Mouse (Mus musculus) left cerebral cortex, adult 8-10 months (tissue): Measurements from ENCODE around the gene Cyp2c70. TPM values are rescaled to one million over a fixed set of nuclear protein-coding genes. Genes with fewer than 3 reads are reported as not detected.
"Not testable (repeated sequence)": the region's sequence is repeated elsewhere in the genome, so short reads cannot be mapped to it uniquely, and the experiment has no call there.

Source experiments
- DNase-seq, 2 experiments: peaks; one replicate each; pipeline ENCODE4 v3.0.0; 2022; ENCODE audit warnings: low spot score in 2 of 2
- total RNA-seq, 4 experiments: library from RNA; stranded (reverse); gene quantifications; 2 replicates each; pipeline ENCODE4 v1.2.4; 2022

Gene Cyp2c70
- total RNA-seq: 1 to 10 TPM; 1.3 to 2.4 (median 1.5) TPM

DNA sequence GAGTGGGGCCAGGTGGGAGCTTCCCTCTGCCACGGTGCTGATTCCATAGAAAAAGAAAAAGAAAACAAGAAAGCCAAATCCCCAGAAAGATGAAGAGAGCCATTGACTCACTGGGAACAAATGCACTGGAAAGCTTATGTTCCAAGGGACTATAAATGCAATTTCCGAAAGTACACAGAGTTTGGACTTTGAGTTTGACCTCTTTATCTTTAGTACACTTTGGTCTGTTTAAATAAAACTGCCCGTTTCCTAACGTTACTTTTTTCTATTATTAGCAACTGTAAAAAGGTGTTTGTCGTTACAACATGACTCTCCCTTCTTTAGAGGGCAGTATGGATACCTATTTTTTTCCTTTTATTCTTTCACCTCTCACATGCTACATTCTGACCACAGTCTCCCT lies at the start of gene Cyp2c70:
TSS of gene Cyp2c70 (minus strand) at position 174 of the 400 bp plus-strand sequence.
- DNase-seq: no peak

DNA sequence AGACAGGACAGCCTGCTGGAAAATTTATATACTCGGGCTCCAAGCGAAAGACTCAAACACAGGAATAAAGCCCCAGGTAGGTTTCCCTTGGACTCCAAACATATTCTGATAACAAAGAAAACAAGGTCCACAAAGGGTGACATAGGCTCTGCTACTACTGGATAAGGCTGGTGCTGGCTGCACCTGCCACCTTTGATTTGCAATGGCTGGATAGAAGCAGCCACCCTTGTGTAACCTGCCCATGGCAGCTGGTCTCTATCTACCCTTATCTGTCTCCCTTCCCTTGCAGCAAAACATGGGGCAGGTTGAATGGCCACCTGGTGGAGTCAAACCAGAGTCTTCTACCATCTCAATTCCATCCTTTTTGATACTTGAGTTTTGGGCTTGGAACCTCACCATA lies 45.4 kb upstream of the Cyp2c70 start:
- no peak for DNase-seq

DNA sequence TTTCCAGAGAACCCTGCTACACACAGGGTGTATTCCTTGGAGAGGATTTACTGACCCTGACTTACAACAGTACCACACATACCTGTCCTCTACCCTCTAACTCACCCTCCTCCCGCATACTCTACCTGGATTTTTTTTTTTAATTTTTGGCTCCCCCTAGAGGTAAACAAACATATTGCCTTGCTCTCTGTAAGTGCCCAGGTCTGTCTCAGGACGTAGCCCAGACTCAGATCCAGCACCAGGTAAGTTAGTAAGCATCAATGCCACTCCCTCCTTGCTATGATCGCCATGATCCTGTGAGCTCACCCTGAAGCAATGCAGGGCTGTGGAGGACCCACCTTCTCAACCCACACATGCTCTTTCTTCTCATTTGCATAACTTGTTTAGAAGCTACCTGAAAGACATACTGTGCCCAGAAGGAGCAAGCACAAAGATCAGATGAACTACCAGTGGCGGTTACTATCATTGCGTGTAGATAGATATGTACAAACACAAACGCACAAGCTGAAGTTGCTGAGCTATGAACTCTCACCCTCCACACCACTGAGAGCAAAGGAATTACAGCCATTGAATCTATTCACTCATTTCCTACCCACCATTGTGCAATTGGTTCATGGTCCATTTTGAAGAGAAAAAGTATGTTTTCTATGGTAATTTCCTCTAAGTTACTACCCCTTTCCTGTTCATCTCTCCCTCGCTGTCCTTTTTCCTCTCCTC lies 44.9 kb upstream of the Cyp2c70 start:
- DNase-seq: no peak

DNA sequence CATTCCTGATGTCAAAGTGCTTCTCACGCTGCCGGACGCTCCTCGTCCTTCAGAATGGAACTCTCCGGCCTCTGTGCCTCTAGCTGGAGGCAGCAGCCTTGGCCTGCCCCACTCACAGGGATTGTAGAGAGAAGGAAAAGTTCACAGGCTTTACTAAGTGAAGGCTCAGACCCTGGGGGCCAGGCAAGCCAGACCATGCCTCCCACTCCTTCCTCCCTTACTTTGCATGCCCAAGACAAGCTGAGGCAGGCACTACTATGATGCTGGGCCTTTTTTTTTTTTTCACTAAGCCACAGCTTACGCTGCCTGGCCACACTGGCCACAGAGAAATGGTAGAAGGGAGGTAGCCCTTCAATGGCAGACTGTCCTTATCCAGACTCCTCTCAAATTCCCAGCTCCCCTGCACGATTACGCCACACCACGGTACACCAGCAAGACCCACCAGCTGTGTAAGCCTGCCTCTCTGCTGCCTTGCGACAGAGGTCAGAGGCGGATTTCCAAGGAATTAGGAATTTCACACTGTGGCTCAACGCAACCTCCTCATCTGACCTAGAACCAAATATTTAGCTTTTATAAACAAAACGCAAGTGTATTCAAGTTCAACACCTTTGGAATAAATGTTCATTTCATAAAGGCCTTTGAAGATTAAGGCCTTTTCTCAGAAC lies 44.1 kb upstream of the Cyp2c70 start:
- no peak for DNase-seq

DNA sequence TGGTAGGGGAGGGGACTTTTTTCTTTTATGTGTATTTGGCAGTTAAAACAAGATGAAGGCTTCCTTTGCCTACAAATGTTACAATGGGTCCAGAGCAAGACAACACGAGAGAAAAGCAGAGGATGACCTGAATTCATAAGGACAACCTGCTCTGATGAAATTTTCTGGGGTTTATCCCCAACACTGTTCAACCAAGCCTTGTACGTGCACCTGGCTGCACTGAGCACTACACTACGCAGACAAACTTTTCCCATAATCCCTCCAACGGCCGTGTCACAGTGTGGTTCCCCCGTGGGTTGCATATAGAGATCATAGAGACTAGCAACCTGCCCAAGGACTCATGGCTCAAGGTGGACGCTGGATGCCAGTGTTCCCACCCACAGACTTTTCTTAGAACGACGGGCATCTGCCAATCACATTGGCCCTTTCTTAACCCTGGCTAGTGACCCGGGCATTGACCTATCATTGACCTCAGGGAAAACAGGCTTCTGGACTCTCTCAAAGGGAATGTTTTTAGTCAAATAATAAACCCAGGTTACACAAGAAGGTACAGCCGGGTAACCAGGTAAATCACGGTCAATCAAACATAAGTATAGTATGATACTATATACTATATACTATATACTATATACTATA lies 39.5 kb upstream of the Cyp2c70 start:
- DNase-seq: no peak

DNA sequence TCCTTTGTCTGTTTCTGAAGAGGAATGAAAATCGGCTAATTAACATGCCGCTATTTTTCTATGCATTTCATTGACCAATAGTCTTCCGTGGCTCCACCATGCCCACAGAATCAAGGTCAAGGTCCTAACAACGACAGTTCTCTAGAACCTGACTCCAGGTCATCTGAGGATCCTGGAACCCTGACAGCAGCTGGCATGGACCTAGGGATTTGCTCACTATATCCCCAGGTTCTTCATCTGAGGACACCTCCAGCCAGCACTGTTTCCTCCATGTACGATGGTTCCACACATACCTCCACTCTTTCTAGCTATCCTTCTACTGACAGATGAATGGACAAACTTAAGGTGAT lies 38.6 kb upstream of the Cyp2c70 start:
- DNase-seq: no peak

DNA sequence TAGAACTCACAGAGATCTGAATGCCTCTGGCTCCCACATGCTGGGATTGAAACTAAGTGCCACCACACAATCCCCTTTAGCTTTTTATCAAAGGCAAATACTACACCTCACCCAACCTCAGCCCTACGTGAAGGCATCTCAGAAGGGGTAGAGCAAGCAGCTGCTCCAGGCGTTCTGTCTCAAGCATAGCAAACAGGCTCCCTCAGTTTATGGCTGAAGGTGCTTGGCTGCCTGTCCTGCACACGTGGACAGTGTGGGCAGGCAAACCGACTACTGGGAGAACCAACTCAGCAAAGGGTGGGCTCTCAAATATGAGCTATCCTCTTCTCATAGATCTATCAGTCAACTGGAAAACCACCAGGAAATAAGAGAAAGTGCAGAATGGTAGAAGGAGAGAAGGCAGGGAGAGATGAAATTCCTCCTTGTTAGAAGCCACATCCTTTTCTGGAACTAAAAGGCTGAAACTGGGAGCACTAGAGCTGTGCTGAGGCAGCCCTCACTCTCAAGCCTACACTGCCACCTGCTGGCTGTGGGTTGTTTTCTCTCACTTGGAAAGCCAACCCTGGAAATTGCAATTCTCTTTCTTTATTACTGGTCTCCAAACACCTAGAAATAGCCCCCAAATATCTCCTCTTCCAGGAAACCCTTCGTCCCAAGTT lies 38.1 kb upstream of the Cyp2c70 start:
- peak; percentile 40 to 75 for DNase-seq

DNA sequence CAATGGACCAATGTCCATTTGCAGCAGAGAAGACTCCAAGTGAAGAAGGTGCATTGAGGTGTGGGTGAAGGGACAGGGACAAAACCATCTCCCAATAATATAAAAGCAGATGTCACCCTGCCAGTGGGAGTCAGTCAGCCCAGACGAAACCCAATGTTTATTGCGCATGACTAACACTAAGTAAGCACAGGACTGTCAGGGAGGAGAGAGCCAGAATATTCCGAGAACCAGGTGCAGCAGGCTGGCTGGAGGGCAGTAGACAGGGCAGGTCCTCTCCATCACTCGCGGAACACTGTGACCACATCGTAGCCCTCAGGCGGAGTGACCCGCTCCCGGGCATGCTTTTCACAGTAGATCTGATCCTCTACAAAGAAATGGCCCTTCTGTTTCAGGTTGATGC lies 35.2 kb upstream of the Cyp2c70 start:
- not testable (repeated sequence) for DNase-seq

DNA sequence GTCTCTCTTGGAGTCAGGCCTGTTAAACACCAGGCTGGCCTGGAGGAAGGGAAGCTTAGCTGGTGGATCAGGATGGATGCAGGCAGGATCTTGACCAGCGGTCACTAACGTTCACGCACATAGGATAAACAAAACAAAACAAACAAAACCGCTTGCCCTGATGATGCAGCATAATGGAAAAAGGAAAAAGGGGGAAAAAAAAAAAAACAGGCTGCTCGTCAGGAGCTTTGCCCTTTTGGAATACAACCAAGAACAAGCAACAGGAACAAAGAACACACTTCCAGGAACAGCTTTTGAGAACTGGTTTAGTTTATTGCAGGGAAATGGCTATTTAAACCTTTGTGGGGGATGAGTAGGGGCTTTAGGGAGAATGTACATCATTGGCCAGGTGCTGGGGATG lies 33.7 kb upstream of the Cyp2c70 start:
- no peak for DNase-seq

DNA sequence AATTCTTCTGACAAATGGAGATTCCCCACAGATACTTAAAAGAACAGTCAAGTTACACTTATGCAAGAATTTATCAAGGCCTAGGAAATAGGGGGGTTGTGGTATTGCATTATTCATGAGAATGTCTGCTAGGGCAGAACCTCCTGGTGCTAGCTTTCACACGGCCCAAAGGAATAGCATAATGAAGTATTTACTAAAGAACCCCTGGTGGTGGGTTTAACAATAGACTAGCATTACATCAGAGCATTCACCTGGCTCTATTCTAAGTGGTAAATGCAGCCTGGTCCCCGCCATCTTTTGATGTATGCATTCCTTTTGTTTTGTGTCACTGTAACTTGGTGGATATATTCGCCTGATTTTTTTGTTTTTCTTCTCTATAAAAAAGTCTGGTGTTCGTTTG lies 15.8 kb upstream of the Cyp2c70 start:
- DNase-seq: not testable (repeated sequence)

DNA sequence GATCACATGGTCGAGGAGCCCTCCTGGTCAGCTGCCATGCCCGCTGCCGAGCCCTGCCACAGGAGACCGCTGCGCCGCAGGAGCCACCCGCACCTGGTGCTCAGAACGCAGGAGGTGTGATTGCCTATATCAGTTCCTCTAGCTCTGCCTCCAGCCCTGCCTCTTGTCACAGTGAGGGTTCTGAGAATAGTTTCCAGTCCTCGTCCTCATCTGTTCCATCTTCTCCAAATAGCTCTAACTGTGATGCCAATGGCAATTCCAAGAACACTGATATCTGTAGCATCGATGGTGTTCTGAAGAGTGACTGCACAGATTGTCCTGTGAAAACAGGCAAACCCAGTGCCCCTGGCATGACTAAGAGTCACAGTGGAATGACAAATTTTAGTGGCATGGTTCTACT lies 3.5 kb upstream of the Cyp2c70 start:
- DNase-seq: peak in 1 of 2 experiments; percentile 8

DNA sequence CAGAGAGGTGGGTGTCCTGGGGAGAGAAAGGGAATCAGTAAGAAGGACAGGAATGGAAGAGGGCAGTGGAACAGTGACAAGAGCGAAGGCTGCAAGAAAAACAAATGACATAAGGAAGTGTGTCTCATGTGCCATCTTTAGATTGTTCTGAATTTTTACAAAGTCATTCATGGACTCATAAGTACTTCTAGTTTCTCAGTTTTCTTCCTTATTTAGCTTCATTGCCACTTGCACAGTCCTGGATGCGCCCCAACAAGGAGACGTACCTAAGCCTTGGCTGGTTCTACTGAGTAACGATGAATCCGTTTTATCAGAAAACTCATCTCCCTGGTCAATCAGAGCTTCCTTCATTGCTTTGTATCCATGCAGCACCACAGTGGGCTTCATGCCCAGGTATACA lies 3.5 kb downstream of the Cyp2c70 start:
- DNase-seq: peak in 1 of 2 experiments; percentile 9

DNA sequence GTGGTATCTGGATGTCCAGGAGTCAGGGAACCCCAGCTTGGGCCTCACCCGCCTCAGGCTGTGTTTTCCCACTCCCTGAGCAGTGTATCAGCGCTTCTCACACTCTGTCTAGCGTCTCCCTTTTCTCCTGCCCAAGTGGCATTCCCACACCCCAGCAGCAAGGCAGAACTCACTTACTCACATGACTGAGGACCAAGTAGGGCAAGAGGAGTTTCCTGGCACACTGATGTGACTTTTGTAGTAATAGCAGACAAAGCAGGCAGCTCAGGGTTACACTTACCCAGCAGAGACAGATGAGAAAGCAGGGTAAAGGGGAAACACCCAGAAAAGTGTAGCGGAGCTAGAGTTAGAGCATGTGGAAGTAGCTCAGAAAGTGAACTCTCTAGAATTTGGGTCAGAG lies 8.8 kb downstream of the Cyp2c70 start:
- no peak for DNase-seq

DNA sequence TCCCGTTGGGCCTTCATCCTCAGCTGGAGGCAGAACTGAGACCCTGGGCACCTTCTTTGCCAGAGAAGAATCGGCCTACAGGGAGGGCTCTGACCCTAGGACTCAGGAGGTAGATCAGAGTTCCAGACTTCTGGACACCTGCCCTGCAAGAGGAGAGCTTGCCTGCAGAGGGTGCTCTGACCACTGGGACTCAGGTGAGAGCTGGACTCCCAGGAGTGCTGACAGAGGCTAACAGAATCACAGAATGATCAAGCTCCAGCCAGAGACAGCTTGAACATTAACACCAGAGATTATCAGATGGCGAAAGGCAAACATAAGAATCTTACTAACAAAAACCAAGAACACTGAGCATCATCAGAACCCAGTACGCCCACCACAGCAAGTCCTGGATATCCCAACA lies 18.7 kb downstream of the Cyp2c70 start:
- DNase-seq: not testable (repeated sequence)

DNA sequence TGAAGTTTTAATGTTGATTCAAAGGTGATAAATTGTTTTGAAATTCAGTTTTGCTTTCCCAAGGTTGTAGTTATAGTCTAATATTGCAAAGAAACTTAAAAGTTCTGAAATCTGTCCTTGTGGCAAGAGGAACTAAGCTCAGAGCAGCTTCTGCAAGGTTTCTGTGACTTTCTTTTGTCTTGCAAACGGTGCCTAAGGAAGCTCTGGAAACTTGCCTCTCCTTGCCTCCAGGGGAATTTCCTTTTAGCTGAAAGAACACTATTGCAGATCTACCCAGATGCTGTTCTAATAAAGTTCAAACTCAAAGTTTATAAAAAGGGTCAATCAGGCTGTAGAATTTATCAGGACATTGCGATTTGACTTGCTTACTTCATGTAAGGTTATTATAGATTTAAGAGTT lies 60.1 kb downstream of the Cyp2c70 start:
- not testable (repeated sequence) for DNase-seq

DNA sequence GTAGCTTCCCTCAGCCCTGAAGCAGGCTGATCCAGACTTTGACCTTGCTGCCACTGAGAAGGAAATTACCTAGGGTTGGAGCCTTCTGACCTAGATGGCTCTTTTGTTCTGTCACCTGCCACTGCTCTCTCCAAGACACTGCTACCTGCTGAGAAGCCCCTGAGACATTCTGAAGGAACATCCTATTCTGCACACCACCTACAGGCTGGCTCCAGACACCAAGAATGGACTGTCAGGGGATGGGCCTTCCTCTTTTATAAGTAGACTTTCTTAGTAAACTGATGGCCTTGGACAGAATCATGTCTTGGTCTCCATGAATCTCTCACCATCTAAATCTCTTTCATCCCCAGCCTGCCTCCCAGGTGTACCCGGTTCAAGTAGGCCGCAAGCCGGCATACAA lies 62.0 kb downstream of the Cyp2c70 start:
- DNase-seq: not testable (repeated sequence)

DNA sequence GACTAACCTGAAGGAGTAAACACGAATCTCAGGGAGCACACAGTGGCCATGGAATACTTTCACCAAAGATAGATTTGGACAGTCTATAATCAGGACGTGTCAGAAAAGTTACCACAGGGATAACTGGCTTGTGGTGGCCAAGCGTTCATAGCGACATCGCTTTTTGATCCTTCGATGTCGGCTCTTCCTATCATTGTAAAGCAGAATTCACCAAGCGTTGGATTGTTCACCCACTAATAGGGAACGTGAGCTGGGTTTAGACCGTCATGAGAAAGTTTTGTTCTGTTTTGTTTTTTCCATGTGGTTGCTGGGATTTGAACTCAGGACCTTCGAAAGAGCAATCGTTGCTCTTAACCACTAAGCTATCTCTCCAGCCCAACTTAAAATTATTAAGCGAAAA lies 67.5 kb downstream of the Cyp2c70 start:
- not testable (repeated sequence) for DNase-seq

Other genes with a start within 250 kb of the Cyp2c70 start
- not detected for gene Cyp2c37, start 194.9 kb downstream of the Cyp2c70 start, total RNA-seq
- gene Cyp2c54, start 113.5 kb downstream of the Cyp2c70 start, total RNA-seq: not detected
- not detected for gene Cyp2c50, start 97.6 kb downstream of the Cyp2c70 start, total RNA-seq
- gene Pdlim1, start 84.5 kb upstream of the Cyp2c70 start, total RNA-seq: 10 to 100 TPM; 20.7 to 25.3 (median 21.6) TPM